Mouse (Mus musculus) embryonic facial prominence, embryonic 10.5 days (tissue): Measurements from ENCODE around the gene Riiad1. TPM values are rescaled to one million over a fixed set of nuclear protein-coding genes. Genes with fewer than 3 reads are reported as not detected.

Experiments
- DNase-seq: peaks from one replicate; pipeline ENCODE4 v3.0.0-alpha.2; 2017; ENCODE audit warnings: low spot score
- H3K27ac ChIP-seq: fragments of 300-500 bp; sonication (generic); replicated peaks from 2 replicates; pipeline ENCODE4 v1.5.1; 2016; ENCODE audit warnings: mild to moderate bottlenecking
- H3K27me3 ChIP-seq: fragments of 300-500 bp; sonication (generic); replicated peaks from 2 replicates; pipeline ENCODE4 v1.6.1; 2016; ENCODE audit warnings: low read depth, mild to moderate bottlenecking; ENCODE audit not compliant: poor library complexity, severe bottlenecking
- H3K36me3 ChIP-seq: fragments of 300-500 bp; sonication (generic); replicated peaks from 2 replicates; pipeline ENCODE4 v1.6.1; 2016; ENCODE audit warnings: mild to moderate bottlenecking, moderate library complexity
- H3K4me1 ChIP-seq: fragments of 300-500 bp; sonication (generic); 2 replicates; pipeline ENCODE4 v1.6.1; 2016
- H3K4me3 ChIP-seq: fragments of 300-500 bp; sonication (generic); 2 replicates; pipeline ENCODE4 v1.5.1; 2016; ENCODE audit warnings: mild to moderate bottlenecking, moderate library complexity
- H3K9me3 ChIP-seq: fragments of 300-500 bp; sonication (generic); 2 replicates; pipeline ENCODE4 v1.6.1; 2016; ENCODE audit warnings: mild to moderate bottlenecking
- whole genome bisulfite sequencing: fragments of 180-500 bp; shearing (Covaris S2); methylation state at CpG from one replicate; pipeline ENCODE4 v1.1.7; 2016; 5-methylcytosine and 5-hydroxymethylcytosine counted together
- polyA plus RNA-seq: library from polyadenylated mRNA; unstranded; fragments of >200 nt; fragmentation: Nextera tagmentation; extraction: Ambion mirVana; gene quantifications from 2 replicates; pipeline ENCODE4 v1.2.1, GENCODE M21; 2016

The Riiad1 gene
- polyA plus RNA-seq, 1 experiment from 2014 or later: 1.8 TPM

- 3% methylated on average over 14 of the region's 14 CpGs for WGBS
- peak within 1 kb of the TSS; percentile 73 for H3K27ac ChIP-seq
- peak; percentile 66 for DNase-seq
- peaks cover 39% of the 10 kb centered on the region for H3K27me3 ChIP-seq
- H3K4me1 ChIP-seq: peaks cover 52% of the 10 kb centered on the region
- H3K4me3 ChIP-seq: peak within 1 kb of the TSS; percentile 55
- H3K9me3 ChIP-seq: no peaks in the 10 kb centered on the region
- H3K36me3 ChIP-seq: no peaks in the 10 kb centered on the region
These were observed 2.1 kb downstream of the Riiad1 start, which contains the start of gene Celf3 for GRCm38 (mm10) chr3:94477981-94478422. Celf3 (plus strand) TSS chr3:94478295.

- Histone ChIP-seq H3K27ac (0 out of 2 replicates have a peak overlapping the region, but pooled peaks have one; percentile 73), H3K4me1 (peaks cover 54% of the 10 kb centered on the region), H3K9me3 (no peaks in the 10 kb centered on the region), H3K4me3 (peak overlapping the region; percentile 55), H3K27me3 (peaks cover 39% of the 10 kb centered on the region), H3K36me3 (no peaks in the 10 kb centered on the region)
- no peak for DNase-seq
- 63% methylated on average over 4 of the region's 4 CpGs for WGBS
These were observed 2.7 kb downstream of the Riiad1 start for GRCm38 (mm10) chr3:94477444-94477843.

- DNase-seq: no peak
- WGBS: 76% methylated on average over 8 of the region's 8 CpGs
- no peaks in the 10 kb centered on the region for H3K9me3 ChIP-seq
- H3K36me3 ChIP-seq: no peaks in the 10 kb centered on the region
- H3K27ac ChIP-seq: no peak overlapping the region
- peaks cover 36% of the 10 kb centered on the region for H3K27me3 ChIP-seq
- no peak overlapping the region for H3K4me3 ChIP-seq
- H3K4me1 ChIP-seq: peaks cover 52% of the 10 kb centered on the region
These were observed 3.7 kb downstream of the Riiad1 start for GRCm38 (mm10) chr3:94476301-94477035.

GRCm38 (mm10) chr3:94473567-94474232 lies 6.4 kb downstream of the Riiad1 start:
- 84% methylated on average over 5 of the region's 5 CpGs for WGBS
- peaks cover 8% of the 10 kb centered on the region for H3K27me3 ChIP-seq
- H3K36me3 ChIP-seq: no peaks in the 10 kb centered on the region
- no peak overlapping the region for H3K27ac ChIP-seq
- H3K4me1 ChIP-seq: peaks cover 33% of the 10 kb centered on the region
- no peak for DNase-seq
- H3K9me3 ChIP-seq: no peaks in the 10 kb centered on the region
- H3K4me3 ChIP-seq: no peak overlapping the region

- Histone ChIP-seq H3K4me1 (peaks cover 27% of the 10 kb centered on the region), H3K27me3 (peaks cover 2% of the 10 kb centered on the region), H3K27ac (no peak overlapping the region), H3K36me3 (no peaks in the 10 kb centered on the region), H3K9me3 (no peaks in the 10 kb centered on the region), H3K4me3 (peak overlapping the region; percentile 42)
- WGBS: 54% methylated on average over 10 of the region's 10 CpGs
- DNase-seq: no peak
These were observed 7.0 kb downstream of the Riiad1 start for GRCm38 (mm10) chr3:94473115-94473505.

GRCm38 (mm10) chr3:94472447-94473114 lies 7.6 kb downstream of the Riiad1 start:
- Histone ChIP-seq H3K4me1 (peaks cover 21% of the 10 kb centered on the region), H3K27ac (no peak overlapping the region), H3K9me3 (no peaks in the 10 kb centered on the region), H3K4me3 (peak overlapping the region; percentile 42), H3K27me3 (no peaks in the 10 kb centered on the region; the same call in 1 of the 2 replicates), H3K36me3 (no peaks in the 10 kb centered on the region)
- 11% methylated on average over 28 of the region's 28 CpGs for whole genome bisulfite sequencing
- peak; percentile 86 for DNase-seq

GRCm38 (mm10) chr3:94468931-94469330 lies 11.2 kb downstream of the Riiad1 start:
- Histone ChIP-seq H3K4me1 (peaks cover 31% of the 10 kb centered on the region), H3K27ac (no peak overlapping the region), H3K4me3 (no peak overlapping the region), H3K9me3 (no peaks in the 10 kb centered on the region), H3K36me3 (no peaks in the 10 kb centered on the region), H3K27me3 (no peaks in the 10 kb centered on the region; the same call in 1 of the 2 replicates)
- no peak for DNase-seq
- 51% methylated on average over 3 of the region's 3 CpGs for WGBS

GRCm38 (mm10) chr3:94465632-94466430 lies 14.3 kb downstream of the Riiad1 start:
- no peak for DNase-seq
- 52% methylated on average over 13 of the region's 13 CpGs for WGBS
- no peak overlapping the region for H3K4me3 ChIP-seq

GRCm38 (mm10) chr3:94463926-94464578 lies 16.1 kb downstream of the Riiad1 start:
- Histone ChIP-seq H3K4me1 (peaks cover 20% of the 10 kb centered on the region), H3K27ac (peak overlapping the region; percentile 19; the same call in 1 of the 2 replicates), H3K9me3 (no peaks in the 10 kb centered on the region), H3K4me3 (no peak overlapping the region), H3K27me3 (no peaks in the 10 kb centered on the region), H3K36me3 (no peaks in the 10 kb centered on the region)
- WGBS: 58% methylated on average over 11 of the region's 11 CpGs
- peak; percentile 57 for DNase-seq

More at GRCm38 (mm10) chr3:94465632-94466430, 14.3 kb downstream of the Riiad1 start:
- Histone ChIP-seq H3K36me3 (no peaks in the 10 kb centered on the region), H3K4me1 (peaks cover 22% of the 10 kb centered on the region), H3K9me3 (no peaks in the 10 kb centered on the region), H3K27ac (peak overlapping the region; percentile 14; the same call in 1 of the 2 replicates), H3K27me3 (no peaks in the 10 kb centered on the region)

- H3K4me3 ChIP-seq: no peak overlapping the region
- no peak overlapping the region for H3K27ac ChIP-seq
- no peaks in the 10 kb centered on the region for H3K9me3 ChIP-seq
- WGBS: 92% methylated on average over 2 of the region's 2 CpGs
- H3K36me3 ChIP-seq: no peaks in the 10 kb centered on the region
- peaks cover 11% of the 10 kb centered on the region for H3K27me3 ChIP-seq
- DNase-seq: no peak
- H3K4me1 ChIP-seq: peaks cover 15% of the 10 kb centered on the region
These were observed 20.3 kb downstream of the Riiad1 start for GRCm38 (mm10) chr3:94459834-94460233.

- Histone ChIP-seq H3K36me3 (no peaks in the 10 kb centered on the region), H3K4me1 (peaks cover 4% of the 10 kb centered on the region; the same call in 1 of the 2 replicates), H3K4me3 (peak overlapping the region; percentile 44; the same call in 1 of the 2 replicates), H3K9me3 (no peaks in the 10 kb centered on the region), H3K27me3 (peaks cover 11% of the 10 kb centered on the region), H3K27ac (no peak overlapping the region)
- 78% methylated on average over 3 of the region's 3 CpGs for WGBS
- DNase-seq: no peak
These were observed 23.1 kb downstream of the Riiad1 start for GRCm38 (mm10) chr3:94457055-94457454.
